Mouse (Mus musculus) stomach, adult 2 months (tissue): ENCODE measurements around the gene Map4k2. TPM values are rescaled to one million over a fixed set of nuclear protein-coding genes. Genes with fewer than 3 reads are reported as not detected.

Experiments used
- polyA plus RNA-seq: library from polyadenylated mRNA; depleted of rRNA; stranded (reverse); fragments of >200 nt; gene quantifications from 2 replicates; pipeline ENCODE4 v1.2.3, GENCODE M21; 2012; rRNA removed

Gene Map4k2
- polyA plus RNA-seq = 45.1 and 53.0 TPM in 2 replicates

GRCm38 (mm10) chr19:6340524-6341452, at the start of gene Map4k2:
TSS of gene Map4k2 (plus strand) at chr19:6341135.

DNA sequence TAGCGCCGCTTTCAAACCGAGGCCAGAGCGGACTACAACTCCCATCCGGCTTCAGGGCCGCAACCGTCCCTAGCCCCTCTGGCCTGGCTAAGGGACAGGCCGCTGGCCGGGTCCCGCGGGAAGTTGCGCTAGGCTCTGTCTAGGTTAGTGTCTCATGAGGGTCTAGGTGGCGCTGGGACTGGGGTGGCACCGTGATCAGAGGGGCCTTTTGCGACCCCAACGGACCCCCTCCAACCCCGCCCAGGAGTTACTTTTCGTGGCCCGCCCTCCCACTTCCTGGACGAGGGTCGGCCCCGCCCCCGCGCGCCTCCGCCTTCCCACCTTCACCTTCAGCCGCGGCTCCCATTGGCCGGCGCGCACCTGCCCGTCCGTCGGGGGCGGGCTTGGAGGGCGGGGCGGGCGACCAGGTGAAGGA, 34.8 kb upstream of the Map4k2 start, which contains the start of gene Cdc42bpg:
TSS of gene Cdc42bpg (plus strand) at position 320 of the 415 bp plus-strand sequence.

GRCm38 (mm10) chr19:6334673-6335457, 6.1 kb upstream of the Map4k2 start, which contains the start of gene Men1:
TSS of gene Men1 (plus strand) at chr19:6334979.

DNA sequence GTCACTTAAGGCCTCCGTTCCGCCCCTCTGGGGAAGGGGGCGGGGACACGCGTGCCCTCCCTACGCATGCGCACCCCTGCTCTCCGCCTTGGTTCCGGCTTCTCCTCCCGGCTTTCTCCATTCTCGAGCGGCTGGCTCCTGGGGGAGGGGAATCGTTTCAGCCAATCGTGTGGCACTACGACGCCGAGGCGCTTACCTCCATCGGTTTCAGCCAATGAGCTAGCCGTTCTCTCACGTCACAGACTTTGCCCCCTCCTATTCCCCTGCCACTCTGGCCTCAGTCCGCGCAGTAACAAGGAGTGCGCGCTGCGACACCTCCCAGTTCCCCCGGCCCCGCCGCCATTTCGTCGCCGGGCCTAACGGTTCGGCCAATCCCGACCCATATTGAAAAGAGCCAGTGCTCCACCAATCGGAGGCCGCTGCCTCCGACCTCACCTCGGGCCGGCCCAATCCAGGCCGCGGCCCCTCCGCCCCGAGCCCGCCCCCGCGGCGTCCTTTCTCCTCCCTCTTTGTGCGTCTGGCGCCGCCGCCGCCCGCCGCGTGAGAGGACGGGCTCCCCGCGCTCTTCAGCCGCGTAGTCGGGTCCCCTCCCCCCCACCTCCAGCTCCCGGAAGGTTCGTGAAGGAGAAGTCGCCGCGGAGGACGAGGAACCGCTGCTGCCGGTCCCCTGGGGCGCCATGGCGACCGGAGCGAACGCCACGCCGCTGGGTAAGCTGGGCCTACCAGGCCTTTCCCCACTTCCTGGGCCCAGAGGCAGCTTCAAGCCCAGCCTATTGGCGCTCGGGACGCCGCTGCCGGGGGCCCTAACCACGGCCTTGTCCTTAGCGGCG, 22.7 kb downstream of the Map4k2 start, which contains the start of gene Sf1:
TSS of gene Sf1 (plus strand) at position 280 of the 830 bp plus-strand sequence.

DNA sequence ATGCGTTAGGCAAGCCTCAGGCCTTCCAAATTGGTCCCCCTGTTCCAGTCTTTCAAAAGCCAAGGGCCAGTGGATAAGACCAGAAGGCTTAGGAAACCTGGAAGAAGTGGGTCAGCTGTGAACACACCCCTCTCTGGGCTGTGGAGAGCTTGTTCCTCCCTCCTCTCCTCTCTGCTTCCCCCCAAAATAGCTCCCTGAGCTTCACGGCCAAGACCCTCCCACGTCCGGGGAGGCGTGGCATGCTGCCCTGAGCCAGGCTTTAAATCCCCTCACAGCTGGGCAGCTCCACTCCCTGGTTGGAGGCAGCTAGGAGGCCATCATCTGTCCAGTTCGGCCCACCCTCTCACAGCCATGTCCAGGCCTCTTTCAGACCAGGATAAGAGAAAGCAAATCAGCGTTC, 43.2 kb downstream of the Map4k2 start, which contains the start of gene Pygm:
TSS of gene Pygm (plus strand) at position 272 of the 400 bp plus-strand sequence.

DNA sequence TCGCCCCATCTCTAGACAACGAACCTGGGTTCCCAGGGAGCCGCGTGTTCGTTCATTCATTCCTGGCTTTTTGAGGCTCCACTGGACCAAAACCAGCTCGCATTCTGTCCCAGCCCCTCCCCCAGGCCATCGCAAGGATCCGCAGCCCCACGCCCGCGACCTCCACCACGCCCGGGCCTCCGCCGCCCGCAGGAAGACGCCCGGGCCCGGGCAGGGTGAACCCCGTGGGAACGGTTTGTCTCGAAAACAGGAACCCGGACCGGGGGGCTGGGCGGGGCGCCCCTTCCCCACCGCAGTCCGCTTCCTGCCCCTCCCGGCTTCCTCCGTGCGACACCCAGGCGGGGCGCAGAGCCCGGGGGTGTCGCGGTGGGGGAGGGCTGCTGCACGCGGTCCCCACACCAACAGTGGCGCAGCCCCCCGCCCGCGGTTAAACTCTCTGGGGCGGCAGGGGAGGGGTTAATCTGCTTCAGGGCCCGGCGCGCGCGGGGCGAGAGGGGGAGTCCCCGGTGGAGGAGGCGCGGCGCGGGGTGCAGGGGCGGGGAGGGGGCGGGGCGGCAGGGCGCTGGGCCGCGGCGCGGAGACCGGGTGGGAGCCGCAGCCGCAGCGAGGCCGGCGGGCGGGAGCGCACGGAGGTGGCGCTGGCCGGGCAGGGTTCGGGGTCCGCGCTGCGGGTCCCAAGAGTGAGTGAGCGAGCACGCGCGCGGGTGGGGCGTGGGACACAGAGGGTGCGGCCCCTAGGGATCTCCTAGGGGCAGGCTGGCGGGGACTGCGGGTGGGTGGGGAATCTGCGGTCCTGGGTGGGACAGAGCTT, 58.6 kb downstream of the Map4k2 start, which contains the start of gene Rasgrp2:
TSS of gene Rasgrp2 (plus strand) at position 56 of the 811 bp plus-strand sequence.

Other genes with a start within 250 kb of the Map4k2 start
- gene AC131692.1, start 246.7 kb upstream of the Map4k2 start, polyA plus RNA-seq = not detected in 2 replicates
- 0.19 and 0.30 TPM in 2 replicates for gene Naaladl1, start 235.4 kb upstream of the Map4k2 start, polyA plus RNA-seq
- gene Sac3d1, start 222.5 kb upstream of the Map4k2 start, polyA plus RNA-seq = 24.7 and 40.8 TPM in 2 replicates
- gene Snx15, start 212.8 kb upstream of the Map4k2 start, polyA plus RNA-seq = 32.0 and 40.7 TPM in 2 replicates
- 7.1 and 7.8 TPM in 2 replicates for gene Batf2, start 200.2 kb upstream of the Map4k2 start, polyA plus RNA-seq
- gene Arl2, start 199.6 kb upstream of the Map4k2 start, polyA plus RNA-seq = 90.1 and 115 TPM in 2 replicates
- gene Majin, start 156.7 kb upstream of the Map4k2 start, polyA plus RNA-seq = not detected in 2 replicates
- 0.50 and 1.0 TPM in 2 replicates for gene Gpha2, start 114.8 kb upstream of the Map4k2 start, polyA plus RNA-seq
- gene Ppp2r5b, start 105.3 kb upstream of the Map4k2 start, polyA plus RNA-seq = 47.1 and 114 TPM in 2 replicates
- gene Atg2a, start 99.5 kb upstream of the Map4k2 start, polyA plus RNA-seq = 48.8 and 62.8 TPM in 2 replicates
- gene Ehd1, start 64.4 kb upstream of the Map4k2 start, polyA plus RNA-seq = 152 and 233 TPM in 2 replicates
- 28.3 and 31.9 TPM in 2 replicates for gene Cdc42bpg, start 34.7 kb upstream of the Map4k2 start, polyA plus RNA-seq
- 24.3 and 27.1 TPM in 2 replicates for gene Men1, start 6.2 kb upstream of the Map4k2 start, polyA plus RNA-seq
- 89.7 and 109 TPM in 2 replicates for gene Sf1, start 22.6 kb downstream of the Map4k2 start, polyA plus RNA-seq
- 25.5 and 39.7 TPM in 2 replicates for gene Pygm, start 43.3 kb downstream of the Map4k2 start, polyA plus RNA-seq
- 40.2 and 44.5 TPM in 2 replicates for gene Rasgrp2, start 58.2 kb downstream of the Map4k2 start, polyA plus RNA-seq
- 1.6 and 3.9 TPM in 2 replicates for gene Nrxn2, start 77.6 kb downstream of the Map4k2 start, polyA plus RNA-seq
- gene Slc22a12, start 201.9 kb downstream of the Map4k2 start, polyA plus RNA-seq = 0.17 TPM in 1 of 2 replicates, not detected in the other